Comparison of ENCODE assay signal across 12 mouse cellular contexts in genomic region chr5:145164710-145165109, GRCm38 (mm10). TPM values are rescaled to one million over a fixed set of nuclear protein-coding genes. Genes with fewer than 3 reads are reported as not detected.
DNase-seq lines count a peak whose midpoint lies in the region; ATAC-seq lines count a peak whose summit lies in the region.
"Had no signal": no experiment of that assay in that cellular context is flagged by ENCODE, and none has a peak within 500 bp of the region (broad histone marks: within the 10 kb centered on the region; RNA-seq: fewer than 3 reads in every experiment).

No protein-coding gene starts in this region.

- H3K4me3 ChIP-seq in kidney, embryonic 14.5 days (ENCODE audit: low read length), result no peak overlapping the region
- no peak overlapping the region for H3K4me3 ChIP-seq in embryonic facial prominence, embryonic 13.5 days
- no peak overlapping the region for H3K4me3 ChIP-seq in liver, embryonic 13.5 days (replicated peaks)
- no peak overlapping the region for H3K4me3 ChIP-seq in midbrain, embryonic 10.5 days
- H3K4me3 ChIP-seq: hindbrain, embryonic 13.5 days had no signal

- ATAC-seq in kidney, embryonic 14.5 days (ENCODE audit: low FRiP score, low TSS enrichment), result no peak
- ATAC-seq in embryonic facial prominence, embryonic 13.5 days (ENCODE audit: insufficient number of reproducible peaks, insufficient read depth, low FRiP score, low TSS enrichment, low read depth), result no peak
- ATAC-seq in liver, embryonic 13.5 days (ENCODE audit: low read depth), result no peak
- no peak for ATAC-seq in erythroblast, adult 5-6 weeks (replicated peaks; ENCODE audit: low FRiP score, poor library complexity, severe bottlenecking)

- DNase-seq in adrenal gland, postnatal 36 days, result peak; percentile 40 to 62
- DNase-seq in adrenal gland, adult 18-20 months (ENCODE audit: low spot score in 2 of 2), result no peak
- peak; percentile 12 for DNase-seq in kidney, adult 18-20 months
- no peak for DNase-seq in liver, embryonic 13.5 days
- no peak for DNase-seq in midbrain, embryonic 10.5 days (ENCODE audit: low spot score)
- DNase-seq: cerebellum, postnatal 10 days; layer of hippocampus, adult 9-11 months had no signal

- no peak overlapping the region for H3K4me2 ChIP-seq in kidney, embryonic 14.5 days (replicated peaks; ENCODE audit: low read depth, low read length)
- no peak overlapping the region for H3K4me2 ChIP-seq in embryonic facial prominence, embryonic 13.5 days
- peak overlapping the region; percentile 82; the same call in 1 of the 2 replicates for H3K4me2 ChIP-seq in liver, embryonic 13.5 days
- H3K4me2 ChIP-seq: hindbrain, embryonic 13.5 days had no signal

- 58% methylated on average over 3 of the region's 3 CpGs for WGBS in kidney, embryonic 14.5 days
- WGBS in embryonic facial prominence, embryonic 13.5 days, result 61% methylated on average over 3 of the region's 3 CpGs
- 57% methylated on average over 3 of the region's 3 CpGs for WGBS in liver, embryonic 13.5 days (ENCODE audit: insufficient replicate concordance)
- 75% methylated on average over 3 of the region's 3 CpGs for WGBS in midbrain, embryonic 10.5 days

- no peak overlapping the region for H3K9ac ChIP-seq in kidney, embryonic 14.5 days (ENCODE audit: low read depth, low read length)
- peak overlapping the region; percentile 36; the same call in 1 of the 2 replicates for H3K9ac ChIP-seq in embryonic facial prominence, embryonic 13.5 days
- peak overlapping the region; percentile 99; the same call in 1 of the 2 replicates for H3K9ac ChIP-seq in liver, embryonic 13.5 days
- H3K9ac ChIP-seq: hindbrain, embryonic 13.5 days had no signal

- H3K27ac ChIP-seq in kidney, embryonic 14.5 days (ENCODE audit: low read depth, low read length), result no peak overlapping the region
- no peak overlapping the region for H3K27ac ChIP-seq in embryonic facial prominence, embryonic 13.5 days
- no peak overlapping the region; the same call in 1 of the 2 replicates for H3K27ac ChIP-seq in liver, embryonic 13.5 days
- no peak overlapping the region for H3K27ac ChIP-seq in midbrain, embryonic 10.5 days (replicated peaks)
- H3K27ac ChIP-seq: hindbrain, embryonic 13.5 days; macrophage had no signal

- H3K27me3 ChIP-seq in kidney, embryonic 14.5 days (ENCODE audit: control insufficient read depth, insufficient read depth, low read length), result no peaks in the 10 kb centered on the region
- H3K27me3 ChIP-seq in embryonic facial prominence, embryonic 13.5 days, result no peaks in the 10 kb centered on the region
- H3K27me3 ChIP-seq in liver, embryonic 13.5 days, result no peaks in the 10 kb centered on the region
- no peaks in the 10 kb centered on the region for H3K27me3 ChIP-seq in midbrain, embryonic 10.5 days (ENCODE audit: low read depth, poor library complexity, severe bottlenecking)
- H3K27me3 ChIP-seq: hindbrain, embryonic 13.5 days had no signal

- H3K36me3 ChIP-seq in kidney, embryonic 14.5 days (ENCODE audit: control insufficient read depth, insufficient read depth, low read length), result peaks cover 30% of the 10 kb centered on the region
- peaks cover 52% of the 10 kb centered on the region for H3K36me3 ChIP-seq in embryonic facial prominence, embryonic 13.5 days
- peaks cover 55% of the 10 kb centered on the region for H3K36me3 ChIP-seq in liver, embryonic 13.5 days
- H3K36me3 ChIP-seq in midbrain, embryonic 10.5 days, result peaks cover 57% of the 10 kb centered on the region

- H3K9me3 ChIP-seq in kidney, embryonic 14.5 days (ENCODE audit: control insufficient read depth, low read length), result no peaks in the 10 kb centered on the region
- no peaks in the 10 kb centered on the region for H3K9me3 ChIP-seq in embryonic facial prominence, embryonic 13.5 days
- no peaks in the 10 kb centered on the region for H3K9me3 ChIP-seq in liver, embryonic 13.5 days (replicated peaks)
- H3K9me3 ChIP-seq in midbrain, embryonic 10.5 days (replicated peaks), result no peaks in the 10 kb centered on the region
- H3K9me3 ChIP-seq: hindbrain, embryonic 13.5 days had no signal

- peaks cover 15% of the 10 kb centered on the region; the same call in 1 of the 2 replicates for H3K4me1 ChIP-seq in kidney, embryonic 14.5 days (ENCODE audit: control insufficient read depth, insufficient read depth, low read length)
- peaks cover 22% of the 10 kb centered on the region for H3K4me1 ChIP-seq in embryonic facial prominence, embryonic 13.5 days
- peaks cover 37% of the 10 kb centered on the region for H3K4me1 ChIP-seq in liver, embryonic 13.5 days (replicated peaks)
- H3K4me1 ChIP-seq in midbrain, embryonic 10.5 days, result peaks cover 26% of the 10 kb centered on the region

RNA-seq across cellular contexts. Expression of gene Ptcd1, which starts 2.2 kb away (rescaled TPM):
- 10 to 100 TPM; 22.4 to 31.3 TPM for total RNA-seq in adrenal gland, postnatal 36 days (2021)
- 10 to 100 TPM; 22.1 to 23.1 TPM for total RNA-seq in adrenal gland, adult 18-20 months (2021)
- polyA plus RNA-seq in kidney, embryonic 14.5 days (2014; fragmentation: Nextera tagmentation; extraction: Ambion mirVana), result 7.1 and 14.4 TPM in 2 replicates
- 19.4 and 20.9 TPM in 2 replicates for polyA plus RNA-seq in embryonic facial prominence, embryonic 13.5 days (2015; fragmentation: Nextera tagmentation; extraction: Ambion mirVana)
- polyA plus RNA-seq in liver, embryonic 13.5 days (2015; fragmentation: Nextera tagmentation; extraction: Ambion mirVana), result 8.6 and 9.4 TPM in 2 replicates
- polyA plus RNA-seq in midbrain, embryonic 10.5 days (2016; fragmentation: Nextera tagmentation; extraction: Ambion mirVana), result 18.3 and 22.4 TPM in 2 replicates
- 2.7 and 4.8 TPM in 2 replicates for total RNA-seq in erythroblast, adult 5-6 weeks (2015; ENCODE audit: low replicate concordance)
- total RNA-seq in erythroblast, adult 5-6 weeks (2017; ENCODE audit: low replicate concordance), result 6.8 and 10.1 TPM in 2 replicates

RNA-seq across cellular contexts. Expression of gene Cpsf4, which starts 2.3 kb away (rescaled TPM):
- total RNA-seq in adrenal gland, postnatal 36 days (2021), result 10 to 100 TPM; 19.0 to 19.3 TPM
- total RNA-seq in adrenal gland, adult 18-20 months (2021), result 10 to 100 TPM; 19.9 to 22.5 TPM
- polyA plus RNA-seq in kidney, embryonic 14.5 days (2014; fragmentation: Nextera tagmentation; extraction: Ambion mirVana), result 30.6 and 37.1 TPM in 2 replicates
- polyA plus RNA-seq in embryonic facial prominence, embryonic 13.5 days (2015; fragmentation: Nextera tagmentation; extraction: Ambion mirVana), result 52.1 and 58.7 TPM in 2 replicates
- polyA plus RNA-seq in liver, embryonic 13.5 days (2015; fragmentation: Nextera tagmentation; extraction: Ambion mirVana), result 32.4 and 34.7 TPM in 2 replicates
- 83.9 and 85.1 TPM in 2 replicates for polyA plus RNA-seq in midbrain, embryonic 10.5 days (2016; fragmentation: Nextera tagmentation; extraction: Ambion mirVana)
- 8.1 and 11.1 TPM in 2 replicates for total RNA-seq in erythroblast, adult 5-6 weeks (2015; ENCODE audit: low replicate concordance)
- total RNA-seq in erythroblast, adult 5-6 weeks (2017; ENCODE audit: low replicate concordance), result 15.1 and 17.0 TPM in 2 replicates

RNA-seq across cellular contexts. Expression of gene Bud31, which starts 24.5 kb away (rescaled TPM):
- 100 to 1,000 TPM; 113 to 117 TPM for total RNA-seq in adrenal gland, postnatal 36 days (2021)
- 100 to 1,000 TPM; 103 to 110 TPM for total RNA-seq in adrenal gland, adult 18-20 months (2021)
- 205 and 251 TPM in 2 replicates for polyA plus RNA-seq in kidney, embryonic 14.5 days (2014; fragmentation: Nextera tagmentation; extraction: Ambion mirVana)
- polyA plus RNA-seq in embryonic facial prominence, embryonic 13.5 days (2015; fragmentation: Nextera tagmentation; extraction: Ambion mirVana), result 201 and 225 TPM in 2 replicates
- polyA plus RNA-seq in liver, embryonic 13.5 days (2015; fragmentation: Nextera tagmentation; extraction: Ambion mirVana), result 164 and 177 TPM in 2 replicates
- polyA plus RNA-seq in midbrain, embryonic 10.5 days (2016; fragmentation: Nextera tagmentation; extraction: Ambion mirVana), result 234 and 244 TPM in 2 replicates
- 113 and 149 TPM in 2 replicates for total RNA-seq in erythroblast, adult 5-6 weeks (2015; ENCODE audit: low replicate concordance)
- total RNA-seq in erythroblast, adult 5-6 weeks (2017; ENCODE audit: low replicate concordance), result 170 and 223 TPM in 2 replicates

RNA-seq across cellular contexts. Expression of gene Pdap1, which starts 24.7 kb away (rescaled TPM):
- total RNA-seq in adrenal gland, postnatal 36 days (2021), result 10 to 100 TPM; 88.0 to 92.1 TPM
- 10 to 100 TPM; 77.4 to 84.6 TPM for total RNA-seq in adrenal gland, adult 18-20 months (2021)
- polyA plus RNA-seq in kidney, embryonic 14.5 days (2014; fragmentation: Nextera tagmentation; extraction: Ambion mirVana), result 113 and 152 TPM in 2 replicates
- 128 and 146 TPM in 2 replicates for polyA plus RNA-seq in embryonic facial prominence, embryonic 13.5 days (2015; fragmentation: Nextera tagmentation; extraction: Ambion mirVana)
- 69.5 and 90.7 TPM in 2 replicates for polyA plus RNA-seq in liver, embryonic 13.5 days (2015; fragmentation: Nextera tagmentation; extraction: Ambion mirVana)
- 128 and 134 TPM in 2 replicates for polyA plus RNA-seq in midbrain, embryonic 10.5 days (2016; fragmentation: Nextera tagmentation; extraction: Ambion mirVana)
- 12.3 and 14.2 TPM in 2 replicates for total RNA-seq in erythroblast, adult 5-6 weeks (2015; ENCODE audit: low replicate concordance)
- total RNA-seq in erythroblast, adult 5-6 weeks (2017; ENCODE audit: low replicate concordance), result 23.2 and 50.9 TPM in 2 replicates

RNA-seq across cellular contexts. Expression of gene Atp5j2, which starts 27.2 kb away (rescaled TPM):
- 100 to 1,000 TPM; 485 to 492 TPM for total RNA-seq in adrenal gland, postnatal 36 days (2021)
- total RNA-seq in adrenal gland, adult 18-20 months (2021), result 100 to 1,000 TPM; 493 to 672 TPM
- 568 and 762 TPM in 2 replicates for polyA plus RNA-seq in kidney, embryonic 14.5 days (2014; fragmentation: Nextera tagmentation; extraction: Ambion mirVana)
- polyA plus RNA-seq in embryonic facial prominence, embryonic 13.5 days (2015; fragmentation: Nextera tagmentation; extraction: Ambion mirVana), result 668 and 696 TPM in 2 replicates
- polyA plus RNA-seq in liver, embryonic 13.5 days (2015; fragmentation: Nextera tagmentation; extraction: Ambion mirVana), result 566 and 569 TPM in 2 replicates
- polyA plus RNA-seq in midbrain, embryonic 10.5 days (2016; fragmentation: Nextera tagmentation; extraction: Ambion mirVana), result 536 and 539 TPM in 2 replicates
- 78.0 and 168 TPM in 2 replicates for total RNA-seq in erythroblast, adult 5-6 weeks (2015; ENCODE audit: low replicate concordance)
- total RNA-seq in erythroblast, adult 5-6 weeks (2017; ENCODE audit: low replicate concordance), result 43.4 and 55.3 TPM in 2 replicates

Comparison
In these comparisons a context has a peak if more than half of its experiments do, and no peak if none do; other contexts are left out.
1. DNase-seq: peak in adrenal gland, postnatal 36 days (2 of 2) and kidney, adult 18-20 months (single experiment); none in adrenal gland, adult 18-20 months (0 of 2), liver, embryonic 13.5 days (single experiment) and midbrain, embryonic 10.5 days (single experiment).